Mouse (Mus musculus): ENCODE results near the gene Smarcc1.
"Not testable (repeated sequence)": the region's sequence is repeated elsewhere in the genome, so short reads cannot be mapped to it uniquely, and the experiment has no call there.

The Smarcc1 gene

GRCm38 (mm10) chr9:110116977-110117778 lies at the start of gene Smarcc1:
Smarcc1 (plus strand) TSS chr9:110117708.
- DNase-seq (ENCODE audit: low spot score in 2 of 2), result peak; percentile 88 to 94

GRCm38 (mm10) chr9:110068745-110069144 lies 48.8 kb upstream of the Smarcc1 start:
- DNase-seq (ENCODE audit: low spot score in 2 of 2), result no peak

- no peak for DNase-seq (ENCODE audit: low spot score in 2 of 2)
Measured at GRCm38 (mm10) chr9:110070358-110070757, 47.1 kb upstream of the Smarcc1 start.

- no peak for DNase-seq (ENCODE audit: low spot score in 2 of 2)
Measured at GRCm38 (mm10) chr9:110071011-110071410, 46.5 kb upstream of the Smarcc1 start.

- peak; percentile 89 to 91 for DNase-seq (ENCODE audit: low spot score in 2 of 2)
Measured at GRCm38 (mm10) chr9:110071843-110072242, 45.7 kb upstream of the Smarcc1 start.

GRCm38 (mm10) chr9:110076468-110076867 lies 41.0 kb upstream of the Smarcc1 start:
- not testable (repeated sequence) for DNase-seq (ENCODE audit: low spot score in 2 of 2)

- no peak for DNase-seq (ENCODE audit: low spot score in 2 of 2)
Measured at GRCm38 (mm10) chr9:110081066-110081465, 36.4 kb upstream of the Smarcc1 start.

GRCm38 (mm10) chr9:110084201-110084964 lies 33.1 kb upstream of the Smarcc1 start:
- peak in 1 of 2 experiments; percentile 39 for DNase-seq (ENCODE audit: low spot score in 2 of 2)

GRCm38 (mm10) chr9:110085693-110086092 lies 31.8 kb upstream of the Smarcc1 start:
- DNase-seq (ENCODE audit: low spot score in 2 of 2), result no peak

- DNase-seq (ENCODE audit: low spot score in 2 of 2), result no peak
Measured at GRCm38 (mm10) chr9:110093303-110093702, 24.2 kb upstream of the Smarcc1 start.

- DNase-seq (ENCODE audit: low spot score in 2 of 2), result no peak
Measured at GRCm38 (mm10) chr9:110094761-110095160, 22.7 kb upstream of the Smarcc1 start.

- DNase-seq (ENCODE audit: low spot score in 2 of 2), result no peak
Measured at GRCm38 (mm10) chr9:110097791-110098190, 19.7 kb upstream of the Smarcc1 start.

- peak; percentile 97 to 99 for DNase-seq (ENCODE audit: low spot score in 2 of 2)
Measured at GRCm38 (mm10) chr9:110100627-110101600, 16.6 kb upstream of the Smarcc1 start.

GRCm38 (mm10) chr9:110116353-110116976 lies 1.0 kb upstream of the Smarcc1 start:
- DNase-seq (ENCODE audit: low spot score in 2 of 2), result no peak

- peak in 1 of 2 experiments; percentile 19 for DNase-seq (ENCODE audit: low spot score in 2 of 2)
Measured at GRCm38 (mm10) chr9:110117779-110118139, 251 bp downstream of the Smarcc1 start, which contains the start of gene Dhx30. Dhx30 (minus strand) TSS chr9:110117830.

GRCm38 (mm10) chr9:110118249-110118648 lies 741 bp downstream of the Smarcc1 start:
- no peak for DNase-seq (ENCODE audit: low spot score in 2 of 2)

GRCm38 (mm10) chr9:110121424-110121823 lies 3.9 kb downstream of the Smarcc1 start:
- peak; percentile 29 to 30 for DNase-seq (ENCODE audit: low spot score in 2 of 2)

GRCm38 (mm10) chr9:110123322-110123721 lies 5.8 kb downstream of the Smarcc1 start:
- no peak for DNase-seq (ENCODE audit: low spot score in 2 of 2)

- not testable (repeated sequence) for DNase-seq (ENCODE audit: low spot score in 2 of 2)
Measured at GRCm38 (mm10) chr9:110124008-110124540, 6.6 kb downstream of the Smarcc1 start.

GRCm38 (mm10) chr9:110130896-110131524 lies 13.5 kb downstream of the Smarcc1 start:
- DNase-seq (ENCODE audit: low spot score in 2 of 2), result no peak

Measured in right cerebral cortex, adult 2 months (tissue).